Mouse (Mus musculus) embryonic facial prominence, embryonic 14.5 days (tissue): ENCODE data around the gene Spock2. TPM values are rescaled to one million over a fixed set of nuclear protein-coding genes. Genes with fewer than 3 reads are reported as not detected.
A peak's percentile ranks its signal among the peaks of the same experiment; 100 is the strongest.
"Not testable (repeated sequence)": the region's sequence is repeated elsewhere in the genome, so short reads cannot be mapped to it uniquely, and the experiment has no call there.

Experiments used
- ATAC-seq: fragments of 200-750 bp; cut with Nextera tagmentation; 2 replicates; pipeline ENCODE4 v1.8.0; 2017; ENCODE audit warnings: low read depth, moderate number of reproducible peaks, moderate TSS enrichment
- DNase-seq: peaks from one replicate; pipeline ENCODE4 v3.0.0-alpha.2; 2015; ENCODE audit warnings: low spot score
- H3K27ac ChIP-seq: fragments of 300-500 bp; sonication (generic); replicated peaks from 2 replicates; pipeline ENCODE4 v1.5.1; 2014; ENCODE audit warnings: low read depth, mild to moderate bottlenecking, low read length, moderate library complexity
- H3K27me3 ChIP-seq: fragments of 300-500 bp; sonication (generic); replicated peaks from 2 replicates; pipeline ENCODE4 v1.6.1; 2014; ENCODE audit warnings: low read length; ENCODE audit not compliant: control insufficient read depth, insufficient read depth
- H3K36me3 ChIP-seq: fragments of 300-500 bp; sonication (generic); 2 replicates; pipeline ENCODE4 v1.6.1; 2014; ENCODE audit warnings: low read length, mixed read lengths; ENCODE audit not compliant: control insufficient read depth, insufficient read depth
- H3K4me1 ChIP-seq: fragments of 300-500 bp; sonication (generic); 2 replicates; pipeline ENCODE4 v1.6.1; 2014; ENCODE audit warnings: antibody characterized with exemption, low read length; ENCODE audit not compliant: control insufficient read depth, insufficient read depth
- H3K4me2 ChIP-seq: fragments of 300-500 bp; sonication (generic); 2 replicates; pipeline ENCODE4 v1.6.1; 2014; ENCODE audit warnings: low read depth, mild to moderate bottlenecking, low read length, moderate library complexity, mixed read lengths
- H3K4me3 ChIP-seq: fragments of 300-500 bp; sonication (generic); 2 replicates; pipeline ENCODE4 v1.5.1; 2014; ENCODE audit warnings: low read depth, mild to moderate bottlenecking, low read length
- H3K9ac ChIP-seq: fragments of 300-500 bp; sonication (generic); 2 replicates; pipeline ENCODE4 v1.6.1; 2014; ENCODE audit warnings: low read depth, mild to moderate bottlenecking, low read length, moderate library complexity, mixed read lengths
- H3K9me3 ChIP-seq: fragments of 300-500 bp; sonication (generic); 2 replicates; pipeline ENCODE4 v1.6.1; 2016; ENCODE audit warnings: low read length; ENCODE audit not compliant: control insufficient read depth
- WGBS: fragments of 180-500 bp; shearing (Covaris S2); extraction: QIAGEN DNeasy Blood & Tissue Kit; methylation state at CpG from one replicate; pipeline ENCODE4 v1.1.7; 2014; 5-methylcytosine and 5-hydroxymethylcytosine counted together
- polyA plus RNA-seq: library from polyadenylated mRNA; unstranded; fragments of >200 nt; fragmentation: Nextera tagmentation; extraction: Ambion mirVana; gene quantifications from 2 replicates; pipeline ENCODE4 v1.2.1, GENCODE M21; 2014

Spock2 gene
- polyA plus RNA-seq, 1 experiment from 2014 or later = 8.8 TPM

- Histone ChIP-seq H3K36me3 (no peaks in the 10 kb centered on the region), H3K4me1 (peaks cover 10% of the 10 kb centered on the region; the same call in 1 of the 2 replicates), H3K9me3 (no peaks in the 10 kb centered on the region), H3K4me3 (no peak overlapping the region), H3K9ac (no peak overlapping the region), H3K4me2 (no peak overlapping the region), H3K27me3 (no peaks in the 10 kb centered on the region), H3K27ac (no peak overlapping the region)
- DNase-seq = no peak
- ATAC-seq = no peak
- WGBS = 85% methylated on average over 4 of the region's 4 CpGs
These were observed 24.5 kb downstream of the Spock2 start for GRCm38 (mm10) chr10:60130504-60130903.

GRCm38 (mm10) chr10:60133501-60133900, 27.5 kb downstream of the Spock2 start:
- peak; percentile 53; the same call in 1 of the 2 replicates for ATAC-seq
- Histone ChIP-seq H3K9me3 (no peaks in the 10 kb centered on the region), H3K36me3 (no peaks in the 10 kb centered on the region), H3K4me1 (peaks cover 10% of the 10 kb centered on the region; the same call in 1 of the 2 replicates), H3K27ac (no peak overlapping the region), H3K4me2 (peak overlapping the region; percentile 26), H3K4me3 (no peak overlapping the region), H3K9ac (no peak overlapping the region), H3K27me3 (no peaks in the 10 kb centered on the region)
- DNase-seq = peak; percentile 53
- 5% methylated on average over 6 of the region's 6 CpGs for WGBS

GRCm38 (mm10) chr10:60134201-60134600, 28.2 kb downstream of the Spock2 start:
- H3K36me3 ChIP-seq = no peaks in the 10 kb centered on the region
- no peak overlapping the region for H3K9ac ChIP-seq
- ATAC-seq (no peak), DNase-seq (no peak)
- no peak overlapping the region for H3K27ac ChIP-seq
- H3K27me3 ChIP-seq = no peaks in the 10 kb centered on the region
- no peaks in the 10 kb centered on the region for H3K9me3 ChIP-seq
- WGBS = 40% methylated on average over 7 of the region's 9 CpGs
- H3K4me3 ChIP-seq = no peak overlapping the region
- H3K4me1 ChIP-seq = peaks cover 10% of the 10 kb centered on the region; the same call in 1 of the 2 replicates
- no peak overlapping the region for H3K4me2 ChIP-seq

- not testable (repeated sequence) for H3K27me3 ChIP-seq, H3K9me3 ChIP-seq, ATAC-seq, H3K4me3 ChIP-seq, H3K36me3 ChIP-seq, H3K27ac ChIP-seq, H3K9ac ChIP-seq, DNase-seq, H3K4me2 ChIP-seq
- peaks cover 10% of the 10 kb centered on the region; the same call in 1 of the 2 replicates for H3K4me1 ChIP-seq
- WGBS = 33% methylated on average over 1 of the region's 1 CpGs
These were observed 30.0 kb downstream of the Spock2 start for GRCm38 (mm10) chr10:60136010-60136409.

GRCm38 (mm10) chr10:60136935-60137334, 30.9 kb downstream of the Spock2 start:
- 74% methylated on average over 7 of the region's 7 CpGs for WGBS
- DNase-seq = no peak
- H3K36me3 ChIP-seq = no peaks in the 10 kb centered on the region
- no peak overlapping the region for H3K9ac ChIP-seq
- H3K27me3 ChIP-seq = no peaks in the 10 kb centered on the region
- H3K9me3 ChIP-seq = no peaks in the 10 kb centered on the region
- H3K4me2 ChIP-seq = no peak overlapping the region
- H3K27ac ChIP-seq = no peak overlapping the region
- ATAC-seq = no peak
- H3K4me1 ChIP-seq = peaks cover 10% of the 10 kb centered on the region; the same call in 1 of the 2 replicates
- H3K4me3 ChIP-seq = no peak overlapping the region

GRCm38 (mm10) chr10:60138680-60139079, 32.7 kb downstream of the Spock2 start:
- no peaks in the 10 kb centered on the region for H3K27me3 ChIP-seq
- DNase-seq (no peak), ATAC-seq (no peak)
- H3K36me3 ChIP-seq = no peaks in the 10 kb centered on the region
- H3K4me2 ChIP-seq = no peak overlapping the region
- H3K27ac ChIP-seq = no peak overlapping the region
- no peak overlapping the region for H3K4me3 ChIP-seq
- peaks cover 5% of the 10 kb centered on the region; the same call in 1 of the 2 replicates for H3K4me1 ChIP-seq
- no peak overlapping the region for H3K9ac ChIP-seq
- 80% methylated on average over 5 of the region's 5 CpGs for WGBS
- no peaks in the 10 kb centered on the region for H3K9me3 ChIP-seq

- Histone ChIP-seq H3K27me3 (no peaks in the 10 kb centered on the region), H3K36me3 (no peaks in the 10 kb centered on the region), H3K27ac (no peak overlapping the region), H3K9me3 (no peaks in the 10 kb centered on the region), H3K4me2 (no peak overlapping the region), H3K4me1 (no peaks in the 10 kb centered on the region), H3K4me3 (no peak overlapping the region), H3K9ac (no peak overlapping the region)
- no peak for ATAC-seq
- DNase-seq = no peak
- 90% methylated on average over 4 of the region's 4 CpGs for WGBS
These were observed 34.7 kb downstream of the Spock2 start for GRCm38 (mm10) chr10:60140751-60141150.

GRCm38 (mm10) chr10:60141656-60142160, 35.7 kb downstream of the Spock2 start:
- no peak for DNase-seq

GRCm38 (mm10) chr10:60147510-60148047, 41.6 kb downstream of the Spock2 start:
- H3K4me3 ChIP-seq, H3K4me2 ChIP-seq, H3K27ac ChIP-seq, ATAC-seq, H3K4me1 ChIP-seq, H3K27me3 ChIP-seq, DNase-seq, H3K9me3 ChIP-seq, H3K36me3 ChIP-seq, H3K9ac ChIP-seq: not testable (repeated sequence)
- WGBS = 57% methylated on average over 10 of the region's 10 CpGs

More at GRCm38 (mm10) chr10:60141656-60142160, 35.7 kb downstream of the Spock2 start:
- Histone ChIP-seq H3K27me3 (no peaks in the 10 kb centered on the region), H3K4me2 (no peak overlapping the region), H3K4me1 (no peaks in the 10 kb centered on the region), H3K9ac (no peak overlapping the region), H3K27ac (no peak overlapping the region), H3K4me3 (no peak overlapping the region), H3K36me3 (no peaks in the 10 kb centered on the region), H3K9me3 (no peaks in the 10 kb centered on the region)
- no peak for ATAC-seq
- WGBS = 87% methylated on average over 2 of the region's 3 CpGs
